Mouse (Mus musculus): ENCODE measurements around the gene Arfgap1. TPM values are rescaled to one million over a fixed set of nuclear protein-coding genes. Genes with fewer than 3 reads are reported as not detected.

The Arfgap1 gene
- total and polyA plus RNA-seq, 2 experiments, result 15.7 to 29.0 TPM

DNA sequence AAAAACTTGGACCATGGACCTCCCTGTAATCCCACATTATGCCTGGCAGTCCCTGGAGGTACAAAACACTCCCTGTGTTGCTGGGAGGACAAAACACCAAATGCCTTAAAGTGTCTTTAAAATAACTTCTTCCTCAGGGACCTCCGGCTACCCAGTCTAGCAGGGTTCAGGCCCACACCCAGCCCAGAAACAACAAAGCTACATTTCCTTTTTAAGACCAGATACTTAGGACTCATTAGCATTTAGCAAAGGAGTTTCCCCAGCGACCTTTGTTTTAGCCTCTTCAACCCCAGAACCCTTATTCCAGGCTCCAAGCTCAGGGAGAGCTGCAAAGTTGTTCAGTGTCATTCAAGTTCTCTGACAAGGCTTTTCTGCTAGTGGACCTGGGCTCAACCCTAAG, 13.4 kb upstream of the Arfgap1 start:
- Histone ChIP-seq H3K36me3 (ENCODE audit: control insufficient read depth, insufficient read depth, low read length) (no peaks in the 10 kb centered on the region), H3K4me3 (ENCODE audit: insufficient read depth, low read depth, low read length) (no peak overlapping the region), H3K27me3 (ENCODE audit: control insufficient read depth, insufficient read depth, low read length) (0 out of 2 replicates have a peak, but pooled peaks cover 3% of the 10 kb centered on the region), H3K4me1 (ENCODE audit: control insufficient read depth, insufficient read depth, low read length) (no peaks in the 10 kb centered on the region), H3K9ac (ENCODE audit: low read depth, low read length) (no peak overlapping the region), H3K27ac (replicated peaks; ENCODE audit: insufficient read depth, low read depth, low read length) (no peak overlapping the region), H3K79me2 (ENCODE audit: control insufficient read depth, insufficient read depth, low read length) (no peaks in the 10 kb centered on the region)
- TF ChIP-seq CTCF (IDR thresholded peaks at IDR 0.05; ENCODE audit: low read depth, low read length) (no peak), POLR2A (IDR thresholded peaks at IDR 0.05; ENCODE audit: extremely low read depth, insufficient read depth, low read length) (no peak)
- 61% methylated on average over 2 of the region's 2 CpGs for WGBS
- DNase-seq (ENCODE audit: extremely low read depth, low read depth, low spot score), result no peak

DNA sequence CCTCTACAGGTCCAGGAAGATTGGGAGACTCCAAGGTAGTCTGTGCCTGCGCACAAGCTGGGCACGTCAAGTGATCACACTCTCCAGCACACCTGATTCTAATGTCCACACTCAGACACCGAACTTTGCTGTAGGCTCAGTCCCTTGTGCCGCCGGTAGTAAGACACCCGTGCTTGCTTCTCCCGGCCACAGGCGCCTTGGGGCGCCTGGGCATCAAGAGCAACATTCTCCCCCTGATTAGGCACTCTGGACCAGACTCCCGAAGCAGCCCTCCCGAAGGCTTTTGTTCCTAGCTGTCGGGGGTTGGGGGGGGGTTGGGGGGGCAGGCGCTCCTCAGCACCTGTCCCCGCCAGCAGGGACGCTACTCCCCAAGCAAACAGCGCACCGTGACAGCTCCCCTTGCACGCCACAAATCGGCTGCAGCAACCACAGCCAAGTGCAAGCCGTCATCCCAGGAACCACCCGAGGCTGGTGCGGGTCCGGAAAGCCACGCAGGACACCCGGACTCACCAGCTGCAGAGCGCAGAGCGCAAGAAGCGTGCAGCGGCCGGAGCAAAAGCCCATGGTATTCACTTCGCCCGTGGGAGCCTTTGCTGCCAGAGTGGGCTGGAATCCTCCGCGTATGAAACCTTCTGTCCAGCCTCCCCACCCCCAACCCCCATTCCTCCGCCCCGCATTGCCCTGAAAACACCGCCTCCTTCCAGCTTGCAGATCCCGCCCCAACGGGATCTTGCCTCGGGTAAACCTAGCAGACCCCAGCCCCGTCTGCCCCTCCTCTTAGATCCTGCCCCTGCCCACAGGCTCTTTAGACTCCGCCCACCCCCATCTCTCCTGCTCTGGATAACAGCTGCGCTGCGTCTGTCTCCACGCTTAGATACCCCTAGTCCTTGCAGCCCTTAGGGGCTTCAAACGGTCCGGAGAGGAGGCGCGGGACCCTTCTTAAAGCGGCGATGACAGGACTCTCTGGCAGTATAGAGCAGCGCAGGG, 12.7 kb upstream of the Arfgap1 start, which contains the start of gene Nkain4:
Gene Nkain4, minus strand, starts transcription at position 639 of the 987 bp plus-strand sequence.
- Histone ChIP-seq H3K27ac (replicated peaks; ENCODE audit: insufficient read depth, low read depth, low read length) (no peak within 1 kb of the TSS), H3K79me2 (ENCODE audit: control insufficient read depth, insufficient read depth, low read length) (no peaks in the 10 kb centered on the region), H3K36me3 (ENCODE audit: control insufficient read depth, insufficient read depth, low read length) (no peaks in the 10 kb centered on the region), H3K4me3 (ENCODE audit: insufficient read depth, low read depth, low read length) (peak within 1 kb of the TSS; percentile 36; the same call in 1 of the 2 replicates), H3K9ac (ENCODE audit: low read depth, low read length) (no peak within 1 kb of the TSS), H3K27me3 (ENCODE audit: control insufficient read depth, insufficient read depth, low read length) (0 out of 2 replicates have a peak, but pooled peaks cover 3% of the 10 kb centered on the region), H3K4me1 (ENCODE audit: control insufficient read depth, insufficient read depth, low read length) (no peaks in the 10 kb centered on the region)
- no peak for DNase-seq (ENCODE audit: extremely low read depth, low read depth, low spot score)
- no peak for TF ChIP-seq POLR2A (IDR thresholded peaks at IDR 0.05; ENCODE audit: extremely low read depth, insufficient read depth, low read length)
- TF ChIP-seq CTCF (IDR thresholded peaks at IDR 0.05; ENCODE audit: low read depth, low read length), result peak; percentile 24; the same call in 1 of the 2 replicates
- WGBS, result 5% methylated on average over 52 of the region's 52 CpGs

DNA sequence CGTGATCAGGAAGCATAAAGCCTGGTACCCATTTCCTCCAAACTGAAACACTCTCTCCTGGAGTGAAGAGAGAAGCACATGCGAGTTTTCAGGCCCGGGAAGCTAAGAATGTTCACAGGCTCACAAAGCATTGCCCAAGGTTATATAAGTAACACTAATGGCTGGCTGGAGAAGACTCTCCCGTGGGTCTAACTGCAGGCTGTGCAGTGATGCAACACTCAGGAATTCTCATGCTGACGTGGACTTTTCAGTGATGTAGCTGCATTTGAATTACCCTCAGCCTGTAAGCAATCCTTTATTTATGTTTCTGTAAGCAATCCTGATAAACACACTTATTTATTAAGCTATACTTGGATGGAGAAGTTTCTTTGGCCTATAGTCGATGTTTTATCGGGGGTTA, 7.4 kb upstream of the Arfgap1 start:
- Histone ChIP-seq H3K79me2 (ENCODE audit: control insufficient read depth, insufficient read depth, low read length) (no peaks in the 10 kb centered on the region), H3K36me3 (ENCODE audit: control insufficient read depth, insufficient read depth, low read length) (no peaks in the 10 kb centered on the region), H3K4me1 (ENCODE audit: control insufficient read depth, insufficient read depth, low read length) (no peaks in the 10 kb centered on the region), H3K4me3 (ENCODE audit: insufficient read depth, low read depth, low read length) (no peak overlapping the region), H3K27ac (replicated peaks; ENCODE audit: insufficient read depth, low read depth, low read length) (no peak overlapping the region), H3K9ac (ENCODE audit: low read depth, low read length) (no peak overlapping the region), H3K27me3 (ENCODE audit: control insufficient read depth, insufficient read depth, low read length) (0 out of 2 replicates have a peak, but pooled peaks cover 3% of the 10 kb centered on the region)
- TF ChIP-seq POLR2A (IDR thresholded peaks at IDR 0.05; ENCODE audit: extremely low read depth, insufficient read depth, low read length) (no peak), CTCF (IDR thresholded peaks at IDR 0.05; ENCODE audit: low read depth, low read length) (no peak)
- WGBS, result 75% methylated on average over 7 of the region's 7 CpGs
- no peak for DNase-seq (ENCODE audit: extremely low read depth, low read depth, low spot score)

DNA sequence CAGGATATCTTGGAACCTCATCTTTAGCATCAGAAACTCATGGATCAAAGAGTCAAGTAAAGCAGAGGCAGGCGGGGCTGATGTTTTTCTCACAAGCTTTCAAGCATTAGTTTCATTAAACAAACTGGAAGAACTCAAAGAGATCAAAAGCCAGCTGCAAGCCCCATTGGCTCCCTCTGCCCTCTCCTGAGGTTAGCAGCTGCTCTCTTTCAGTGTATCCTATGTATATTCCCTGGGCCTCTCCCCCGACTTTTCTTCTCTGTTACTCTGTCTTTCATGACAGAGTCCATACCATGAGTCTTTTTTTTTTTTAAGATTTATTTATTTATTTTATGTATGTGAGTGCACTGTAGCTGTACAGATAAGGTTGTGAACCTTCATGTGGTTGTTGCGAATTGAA, 6.8 kb upstream of the Arfgap1 start:
- WGBS, result 80% methylated on average over 3 of the region's 3 CpGs
- no peak for TF ChIP-seq POLR2A (IDR thresholded peaks at IDR 0.05; ENCODE audit: extremely low read depth, insufficient read depth, low read length)
- TF ChIP-seq CTCF (IDR thresholded peaks at IDR 0.05; ENCODE audit: low read depth, low read length), result no peak
- H3K27ac ChIP-seq (replicated peaks; ENCODE audit: insufficient read depth, low read depth, low read length), result no peak overlapping the region
- H3K4me1 ChIP-seq (ENCODE audit: control insufficient read depth, insufficient read depth, low read length), result no peaks in the 10 kb centered on the region
- DNase-seq (ENCODE audit: extremely low read depth, low read depth, low spot score), result no peak
- H3K79me2 ChIP-seq (ENCODE audit: control insufficient read depth, insufficient read depth, low read length), result no peaks in the 10 kb centered on the region
- no peak overlapping the region for H3K4me3 ChIP-seq (ENCODE audit: insufficient read depth, low read depth, low read length)
- H3K36me3 ChIP-seq (ENCODE audit: control insufficient read depth, insufficient read depth, low read length), result no peaks in the 10 kb centered on the region
- H3K9ac ChIP-seq (ENCODE audit: low read depth, low read length), result no peak overlapping the region
- H3K27me3 ChIP-seq (ENCODE audit: control insufficient read depth, insufficient read depth, low read length), result 0 out of 2 replicates have a peak, but pooled peaks cover 3% of the 10 kb centered on the region

DNA sequence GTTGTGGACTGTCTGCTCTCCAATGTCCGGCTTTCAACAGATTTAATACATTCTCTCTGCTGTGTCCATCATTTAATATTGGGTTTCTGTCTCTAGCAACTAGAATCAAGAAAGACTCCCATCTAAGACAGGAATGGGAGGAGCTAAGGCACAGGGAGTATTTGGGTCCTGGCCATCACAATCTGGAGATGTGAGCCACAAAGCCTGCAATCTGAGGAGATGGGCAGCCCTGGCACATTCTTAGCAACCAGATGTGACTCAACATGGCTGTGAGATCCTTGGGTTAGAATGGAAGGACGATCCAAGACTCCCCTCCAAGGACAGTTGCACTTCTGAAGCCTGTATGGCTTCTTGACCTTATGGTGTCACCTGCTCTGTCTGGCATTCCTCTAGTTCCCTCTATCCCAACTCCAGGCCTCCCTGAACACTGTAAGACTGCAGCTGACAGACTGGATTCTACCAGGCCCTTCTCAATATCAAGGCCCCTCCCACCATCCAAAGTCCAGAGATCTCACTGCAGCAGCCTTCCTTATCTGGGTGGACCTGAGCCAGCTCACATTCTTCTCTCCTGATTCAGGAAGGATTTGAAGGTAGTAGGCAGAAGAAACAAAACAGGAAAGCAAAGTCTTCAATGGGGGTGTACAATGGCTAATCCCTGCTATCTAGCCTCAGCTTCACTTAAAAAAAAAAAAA, 4.3 kb upstream of the Arfgap1 start:
- H3K79me2 ChIP-seq (ENCODE audit: control insufficient read depth, insufficient read depth, low read length), result peaks cover 5% of the 10 kb centered on the region
- TF ChIP-seq POLR2A (IDR thresholded peaks at IDR 0.05; ENCODE audit: extremely low read depth, insufficient read depth, low read length) (no peak), CTCF (IDR thresholded peaks at IDR 0.05; ENCODE audit: low read depth, low read length) (no peak)
- no peak overlapping the region for H3K27ac ChIP-seq (replicated peaks; ENCODE audit: insufficient read depth, low read depth, low read length)
- no peak overlapping the region for H3K4me3 ChIP-seq (ENCODE audit: insufficient read depth, low read depth, low read length)
- H3K4me1 ChIP-seq (ENCODE audit: control insufficient read depth, insufficient read depth, low read length), result peaks cover 4% of the 10 kb centered on the region
- WGBS, result 74% methylated on average over 2 of the region's 2 CpGs
- peak; percentile 67 for DNase-seq (ENCODE audit: extremely low read depth, low read depth, low spot score)
- H3K27me3 ChIP-seq (ENCODE audit: control insufficient read depth, insufficient read depth, low read length), result no peaks in the 10 kb centered on the region
- H3K36me3 ChIP-seq (ENCODE audit: control insufficient read depth, insufficient read depth, low read length), result no peaks in the 10 kb centered on the region
- no peak overlapping the region for H3K9ac ChIP-seq (ENCODE audit: low read depth, low read length)

Measured in liver, adult 2 months (tissue).